Mouse (Mus musculus) gonadal fat pad, adult 2 months (tissue): ENCODE data around the gene Ascl5. TPM values are rescaled to one million over a fixed set of nuclear protein-coding genes. Genes with fewer than 3 reads are reported as not detected.

ENCODE experiments used
- DNase-seq: peaks from one replicate; pipeline ENCODE4 v3.0.0-alpha.2; 2012; ENCODE audit warnings: low read depth
- polyA plus RNA-seq: library from polyadenylated mRNA; depleted of rRNA; stranded (reverse); fragments of >200 nt; gene quantifications from 2 replicates; pipeline ENCODE4 v1.2.3, GENCODE M21; 2012; rRNA removed

The Ascl5 gene
- not detected in 2 replicates for polyA plus RNA-seq

DNA sequence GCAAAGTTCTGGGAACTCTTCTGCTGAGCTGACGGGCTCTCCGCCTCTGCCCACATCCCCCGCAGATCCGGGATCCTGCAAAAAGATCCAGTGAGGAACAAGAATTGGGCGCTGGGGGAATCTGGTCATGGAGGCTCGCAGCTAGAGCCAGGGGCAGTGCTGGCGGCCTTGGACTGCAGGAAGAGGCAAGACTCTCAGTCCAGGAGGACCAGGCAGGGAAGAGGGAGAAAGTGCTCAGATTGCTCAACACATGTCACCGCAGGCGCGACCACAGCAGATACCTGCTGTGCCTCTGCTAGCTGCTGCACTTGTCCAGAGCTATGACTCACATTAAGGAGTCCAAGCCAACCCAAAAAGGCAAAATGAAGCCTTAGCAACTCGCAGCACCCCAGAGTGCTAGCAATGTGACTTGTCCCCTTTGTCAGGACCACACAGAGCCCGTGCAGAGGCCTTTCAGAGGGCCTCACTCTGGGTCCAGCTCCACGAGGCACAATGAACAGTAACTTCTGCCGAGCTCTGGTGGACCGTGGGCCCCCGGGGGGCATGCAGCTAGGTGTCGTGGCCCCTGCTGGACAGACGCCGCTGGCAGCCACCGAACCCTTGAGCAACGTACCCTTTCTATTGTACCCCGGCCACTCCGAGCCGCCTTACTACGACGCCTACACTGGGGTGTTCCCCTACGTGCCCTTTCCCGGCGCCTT, at the start of gene Ascl5:
Ascl5 (plus strand) TSS at position 493 of the 701 bp plus-strand sequence.
- no peak for DNase-seq

DNA sequence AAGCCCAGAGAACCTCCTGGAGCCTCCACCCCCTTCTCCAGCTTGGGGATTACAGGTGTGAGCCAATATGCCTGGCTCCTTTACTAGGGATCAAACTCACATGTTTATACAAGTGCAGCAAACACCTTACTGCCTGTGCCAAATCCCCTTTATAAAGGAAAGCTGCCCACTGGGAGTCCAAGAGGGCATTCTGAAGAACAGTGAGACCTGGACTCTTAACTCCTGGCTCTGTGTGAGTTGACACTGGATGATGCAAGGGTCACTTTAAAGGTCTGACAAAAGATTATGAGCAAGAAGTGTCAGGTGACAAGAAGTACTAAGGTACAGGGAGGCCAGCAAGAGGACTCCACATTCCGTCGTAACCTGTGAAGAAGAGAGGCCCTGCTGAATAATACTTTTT, 49.2 kb upstream of the Ascl5 start:
- no peak for DNase-seq

DNA sequence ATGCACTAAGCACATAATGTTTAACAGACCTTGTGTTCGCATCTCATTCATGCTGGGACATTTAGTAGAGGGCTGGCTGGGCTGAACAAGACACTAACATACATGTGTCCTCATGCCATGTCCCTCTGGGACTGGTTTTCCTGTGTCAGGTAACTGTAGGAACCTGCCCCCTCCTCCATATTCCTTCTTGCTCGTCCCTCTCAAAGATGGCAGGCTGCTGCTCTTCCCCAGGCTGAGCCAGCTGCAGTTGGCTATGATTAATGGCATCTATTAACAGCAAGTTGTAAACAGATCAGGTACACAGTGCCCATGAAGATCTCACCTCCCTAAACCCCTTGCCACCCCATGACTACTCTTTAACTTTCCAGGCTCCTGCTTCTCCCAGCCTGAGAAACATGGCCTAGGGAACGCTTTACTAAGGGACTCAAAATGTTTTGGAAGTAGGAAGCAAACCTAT, 44.3 kb upstream of the Ascl5 start, which contains the start of gene Igfn1:
Igfn1 (minus strand) TSS at position 51 of the 457 bp plus-strand sequence.
- no peak for DNase-seq

DNA sequence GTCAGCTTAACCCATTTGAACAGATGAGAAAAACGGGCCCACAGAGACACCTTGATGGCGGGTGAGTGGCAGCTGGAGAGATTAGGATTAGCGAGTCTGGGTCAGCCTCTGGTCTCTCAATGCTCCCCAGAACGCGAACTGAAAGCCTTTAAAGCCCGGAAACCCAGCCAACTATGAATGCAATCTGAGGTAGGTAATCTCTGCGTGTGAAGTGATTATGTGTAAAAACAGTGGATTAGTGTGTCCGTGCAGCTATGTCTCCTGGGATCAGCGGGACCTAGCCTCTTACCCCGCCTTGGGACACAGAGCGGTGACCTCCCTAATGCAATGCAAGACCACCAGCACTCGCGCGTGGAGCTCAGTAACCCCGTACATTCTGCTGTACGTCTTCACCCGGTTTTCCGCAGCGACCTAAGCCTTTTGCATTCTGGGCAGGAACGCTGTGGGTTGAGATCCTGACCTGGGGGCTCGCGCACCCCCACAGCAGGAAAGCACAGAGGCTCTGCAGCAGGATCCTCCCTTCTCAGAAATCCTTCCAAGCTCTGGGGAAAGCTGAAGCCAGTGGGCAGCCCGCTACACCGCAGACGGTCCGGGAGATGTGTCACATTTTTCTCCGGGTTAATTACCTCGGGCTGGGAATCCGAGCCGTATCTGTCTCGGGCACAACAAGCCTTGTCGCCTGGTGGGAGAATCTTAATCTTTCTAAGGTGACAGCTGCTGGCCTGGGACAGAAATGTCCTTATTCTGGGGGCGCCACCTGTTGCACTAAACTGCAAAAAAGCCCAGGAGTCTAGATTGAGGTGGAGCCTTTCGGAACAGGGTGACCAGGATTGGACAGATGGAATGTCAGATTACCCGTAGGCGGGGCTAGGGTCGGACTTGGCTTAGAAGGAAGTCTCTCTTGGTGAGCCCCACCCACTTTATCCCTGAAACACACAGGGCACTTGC, 43.1 kb upstream of the Ascl5 start, which contains the start of gene Tmem9:
Tmem9 (plus strand) TSS at position 940 of the 948 bp plus-strand sequence.
- no peak for DNase-seq

DNA sequence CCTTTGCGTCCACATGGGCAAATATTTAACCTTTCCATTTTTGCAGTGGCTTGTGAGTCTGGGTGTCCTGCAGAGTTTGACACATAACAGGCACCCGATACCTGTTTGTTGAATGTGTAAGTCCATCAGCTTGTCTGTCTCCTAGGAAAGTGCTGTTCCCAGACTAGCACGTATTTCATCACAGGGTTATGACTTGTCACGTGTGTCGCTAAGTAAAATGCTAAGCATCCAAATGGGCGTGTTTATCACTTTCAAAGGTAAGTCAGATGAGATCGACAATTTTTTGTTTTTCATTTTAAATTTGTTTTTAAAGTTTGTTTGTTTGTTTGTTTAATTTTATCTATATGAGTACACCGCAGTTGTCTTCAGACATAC, 42.5 kb upstream of the Ascl5 start:
- DNase-seq = no peak

DNA sequence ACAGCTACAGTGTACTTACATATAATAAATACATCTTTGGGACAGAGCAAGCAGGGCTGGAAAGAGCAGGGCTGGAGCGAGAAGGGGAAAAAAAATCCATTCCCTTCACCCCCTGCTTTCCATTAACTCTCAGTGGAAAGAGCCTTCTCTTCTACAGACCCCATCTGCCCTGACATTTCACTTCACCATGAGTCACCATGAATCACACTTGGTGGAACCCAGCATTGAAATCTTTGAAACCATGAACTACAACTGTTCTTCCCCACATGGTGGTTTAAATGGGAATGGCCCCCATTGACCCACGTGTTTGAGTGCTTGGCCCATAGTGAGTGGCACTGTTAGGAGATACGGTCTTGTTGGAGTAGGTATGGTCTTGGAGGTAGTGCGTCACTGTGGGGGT, 40.4 kb upstream of the Ascl5 start:
- DNase-seq = no peak

DNA sequence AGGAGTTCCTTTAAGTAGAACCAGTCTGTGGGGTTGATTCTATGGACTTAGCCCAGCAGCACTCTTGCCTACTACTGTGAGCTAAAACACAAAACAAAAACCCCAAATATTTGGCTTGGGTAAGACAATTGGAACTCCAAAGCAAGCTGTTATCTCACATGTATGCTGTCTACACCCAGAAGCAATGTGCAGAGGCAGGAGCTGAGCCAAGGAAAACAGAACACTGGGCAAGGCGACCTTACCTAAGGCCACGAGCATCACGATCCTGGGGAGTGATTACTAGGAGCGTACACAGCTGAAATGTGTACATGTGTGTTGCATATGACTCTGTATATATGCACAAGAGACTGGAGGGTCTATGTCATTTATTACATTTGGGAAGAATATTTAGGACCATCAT, 37.1 kb upstream of the Ascl5 start:
- DNase-seq = no peak

DNA sequence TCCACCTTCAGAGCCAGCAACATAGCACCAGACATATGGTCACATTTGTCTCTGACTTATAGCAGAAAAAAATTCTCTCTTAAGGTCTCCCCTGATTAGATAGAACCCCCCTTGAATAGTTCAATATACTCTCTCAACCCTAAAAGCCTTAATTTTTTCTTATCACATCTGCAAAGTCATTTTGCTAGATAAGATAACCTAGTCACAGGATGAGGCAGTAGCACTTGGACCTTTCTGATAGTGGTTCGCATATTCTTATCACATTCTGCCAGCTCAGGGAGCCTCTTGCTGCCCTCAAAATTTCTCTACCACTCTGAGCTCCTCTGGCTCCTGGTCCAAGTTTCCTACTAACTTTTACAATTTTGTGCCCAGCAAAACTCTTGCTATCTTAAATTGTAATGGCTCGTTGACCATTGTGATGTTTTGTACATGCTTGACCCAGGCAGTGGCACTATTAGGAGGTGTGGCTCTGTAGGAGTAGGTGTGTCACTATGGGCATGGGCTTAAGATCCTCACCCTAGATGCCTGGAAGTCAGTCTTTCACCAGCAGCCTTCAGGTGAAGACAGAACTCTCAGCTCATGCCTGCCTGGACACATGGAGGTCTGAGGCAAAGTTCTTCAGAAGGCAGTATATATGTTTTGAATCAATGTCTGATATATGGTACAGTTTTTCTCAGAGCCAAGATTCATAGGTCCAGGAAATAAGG, 35.7 kb upstream of the Ascl5 start:
- DNase-seq = no peak

DNA sequence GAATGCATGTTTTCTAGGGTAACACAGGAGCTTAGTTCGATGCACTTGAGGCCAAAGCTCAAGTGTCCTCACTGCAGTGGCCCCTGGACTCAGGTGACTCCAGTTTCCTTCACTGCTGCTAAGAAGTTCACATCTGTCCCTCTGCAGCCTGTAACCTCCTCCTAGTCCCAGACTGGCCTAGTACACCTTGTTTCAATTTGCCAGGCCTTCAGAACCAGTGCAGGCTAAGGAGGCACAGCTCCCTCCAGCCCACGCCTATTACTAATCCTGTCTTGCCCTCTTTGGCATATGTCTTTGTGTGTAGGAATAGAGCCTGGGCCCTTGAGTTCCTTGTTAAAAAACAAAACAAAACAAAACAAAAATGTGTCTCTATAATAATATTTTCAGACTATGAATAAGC, 33.3 kb upstream of the Ascl5 start:
- DNase-seq = no peak

DNA sequence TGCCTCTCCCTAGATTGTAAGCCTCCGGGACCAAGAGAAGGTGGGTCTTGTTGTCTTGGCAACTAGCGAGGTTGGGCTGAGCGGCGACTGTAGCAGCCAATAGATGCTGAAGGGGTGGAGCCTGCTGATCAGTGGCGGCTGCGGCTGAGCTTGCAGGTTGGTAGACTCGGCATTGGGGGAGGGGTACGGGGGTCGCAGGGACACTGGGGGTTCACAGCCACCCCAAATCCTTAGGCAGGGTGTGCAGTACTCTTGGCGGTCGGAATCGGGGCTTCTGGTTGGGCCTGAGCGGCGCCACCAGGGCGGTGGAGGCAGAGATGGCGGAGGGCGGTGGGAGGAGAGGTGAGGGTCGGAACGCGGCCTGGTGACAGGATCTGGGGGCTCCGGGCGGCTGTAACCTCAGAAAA, 32.7 kb upstream of the Ascl5 start:
- DNase-seq = peak; percentile 59

DNA sequence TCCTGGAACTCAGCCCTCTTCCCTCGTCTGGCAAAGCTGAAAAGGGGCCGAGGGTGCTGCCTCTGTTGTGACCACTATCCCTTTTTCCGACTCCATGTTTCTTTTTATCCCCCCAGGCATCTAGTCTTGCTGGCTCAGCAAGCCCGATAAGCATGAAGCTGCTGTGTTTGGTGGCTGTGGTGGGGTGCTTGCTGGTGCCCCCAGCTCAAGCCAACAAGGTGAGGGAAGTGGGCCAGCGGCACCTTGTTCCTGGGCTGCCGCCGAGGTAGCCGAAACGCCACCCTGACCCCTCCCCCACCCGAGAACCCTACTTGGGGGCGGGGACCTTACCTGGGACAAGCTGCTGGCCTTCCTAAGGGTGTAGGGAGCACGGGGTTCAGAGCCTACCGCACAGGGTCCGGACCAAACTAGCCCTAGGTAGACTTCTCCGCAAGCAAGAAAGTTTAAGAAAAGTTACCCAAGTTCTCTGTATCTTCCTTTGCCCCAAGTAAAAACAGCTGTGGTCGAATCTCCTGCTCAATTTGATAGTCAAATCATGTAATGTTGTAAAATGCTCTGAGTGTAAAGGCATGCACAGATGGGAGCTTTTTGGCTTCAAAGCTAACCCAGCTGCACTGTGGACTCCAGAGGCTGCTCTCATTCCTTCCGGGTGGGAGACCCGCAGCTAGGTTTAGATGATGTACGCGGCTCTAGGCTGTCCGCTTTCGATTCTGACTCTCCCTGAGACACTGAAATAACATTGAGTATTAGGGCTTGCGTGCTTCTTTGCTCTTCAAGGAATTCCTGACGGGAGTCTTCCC, 32.0 kb upstream of the Ascl5 start:
- DNase-seq = no peak

DNA sequence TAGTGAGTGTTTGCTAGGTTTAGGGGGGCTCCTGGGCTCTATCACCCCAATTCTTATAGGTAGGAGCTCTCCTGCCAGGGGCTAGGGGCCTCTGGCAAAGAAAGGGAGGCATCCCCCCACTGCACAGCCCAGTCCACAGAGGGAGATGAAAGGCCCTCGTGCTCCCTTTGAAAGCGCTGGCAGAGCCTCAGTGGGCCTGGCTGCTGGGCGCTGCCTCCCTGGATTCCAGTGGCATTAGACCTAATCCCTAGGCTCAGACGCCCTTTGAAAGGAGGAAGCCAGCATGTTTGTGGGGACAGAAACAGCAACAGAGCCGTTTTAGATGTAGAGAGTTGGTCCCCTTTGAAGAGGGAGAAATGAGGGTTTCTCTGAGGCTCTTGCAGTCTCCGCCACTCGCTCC, 20.4 kb upstream of the Ascl5 start:
- no peak for DNase-seq

DNA sequence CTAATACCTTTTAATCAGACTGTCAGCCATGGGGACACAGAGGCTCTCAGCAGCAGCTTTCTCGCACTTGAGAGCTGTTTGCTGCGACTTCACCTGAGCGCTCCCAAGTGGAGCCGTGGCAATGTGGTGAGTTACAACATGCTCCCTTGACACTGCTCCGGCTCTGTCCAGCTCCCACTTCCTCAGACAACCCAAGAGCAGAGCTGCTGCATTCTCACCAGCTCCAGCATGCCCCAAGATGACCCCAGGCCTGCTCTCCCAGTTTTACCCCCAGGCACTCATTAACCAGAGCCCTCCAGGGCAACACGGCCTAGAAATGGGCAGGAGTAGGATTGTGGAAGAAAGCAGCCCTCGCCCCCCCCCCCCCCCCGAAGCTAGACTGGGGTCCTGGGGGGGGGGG, 18.9 kb upstream of the Ascl5 start:
- DNase-seq = no peak

DNA sequence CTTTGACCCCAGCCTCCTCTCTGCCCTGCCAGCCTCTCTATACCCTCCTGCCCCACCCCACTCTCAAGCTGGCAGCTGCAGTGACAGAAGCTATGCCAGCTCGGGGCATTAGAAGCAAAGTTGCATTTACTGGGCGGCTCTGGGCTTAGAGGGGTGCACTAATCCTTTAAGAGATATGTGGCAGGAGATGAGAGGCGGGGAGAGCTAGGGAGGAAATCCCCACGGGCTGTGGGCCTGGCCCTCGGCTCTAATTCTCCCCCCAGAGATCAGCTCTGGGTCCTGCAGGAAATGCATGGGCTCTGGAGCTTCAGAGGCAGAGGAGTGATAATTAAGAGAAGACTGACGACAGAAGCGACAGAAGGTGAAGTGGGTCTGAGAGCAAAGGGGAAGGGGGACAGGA, 17.6 kb upstream of the Ascl5 start:
- DNase-seq = no peak

DNA sequence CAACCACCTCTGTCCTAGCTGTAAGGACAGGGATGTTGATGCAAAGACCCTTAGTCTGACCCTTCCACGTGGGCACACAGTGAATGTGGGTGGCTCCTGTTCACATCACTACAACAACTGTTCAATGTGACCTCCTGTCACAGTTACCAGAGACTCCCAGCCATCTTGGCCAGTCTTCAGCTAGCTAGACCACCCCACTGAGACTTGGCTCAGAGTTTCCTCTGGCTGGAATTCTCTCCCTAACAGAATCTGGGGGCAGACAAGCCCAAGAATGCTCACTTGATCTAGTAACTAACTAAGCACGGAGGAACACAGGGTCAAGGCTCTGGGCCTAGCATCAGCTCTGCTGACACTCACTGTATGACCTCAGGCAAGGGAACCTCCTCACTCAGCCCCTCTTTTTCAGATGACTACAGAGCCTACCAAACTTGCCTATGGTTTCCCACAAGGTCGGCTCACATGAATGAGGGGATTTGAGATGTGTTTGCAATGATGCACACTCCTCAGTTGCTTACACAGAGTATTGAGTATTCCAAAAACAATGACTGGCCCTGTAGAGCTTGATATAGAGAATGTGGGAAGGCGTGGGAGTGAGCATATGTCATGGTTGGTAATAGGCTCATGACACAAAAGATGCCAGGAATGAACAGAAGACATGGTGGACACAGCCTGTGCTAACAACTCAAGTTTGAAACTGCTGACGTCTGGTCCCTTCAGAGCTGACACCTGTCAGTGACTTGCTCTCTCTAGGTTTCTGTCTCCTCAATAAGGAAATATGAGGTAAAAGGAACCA, 11.7 kb upstream of the Ascl5 start:
- DNase-seq = no peak

DNA sequence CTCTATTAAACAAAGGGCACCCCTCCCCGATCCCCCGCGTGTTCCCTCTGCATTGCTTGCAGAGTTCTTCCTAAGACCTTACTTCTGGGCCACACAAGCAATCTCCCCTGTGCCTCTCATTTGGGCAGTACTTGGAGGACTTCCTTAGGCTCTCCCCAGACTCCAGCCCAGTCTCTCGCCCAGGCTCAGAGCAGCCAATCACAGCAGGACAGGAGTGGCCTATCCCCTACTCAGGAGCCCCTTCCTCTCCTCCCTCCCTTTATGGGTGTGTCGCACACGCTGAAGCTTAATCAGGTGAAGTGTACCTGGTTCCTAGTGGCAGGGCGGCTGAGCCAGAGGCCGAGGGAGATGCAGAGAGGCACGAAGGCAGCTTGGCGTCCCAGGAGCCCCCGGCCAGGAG, 10.2 kb upstream of the Ascl5 start:
- DNase-seq = no peak

DNA sequence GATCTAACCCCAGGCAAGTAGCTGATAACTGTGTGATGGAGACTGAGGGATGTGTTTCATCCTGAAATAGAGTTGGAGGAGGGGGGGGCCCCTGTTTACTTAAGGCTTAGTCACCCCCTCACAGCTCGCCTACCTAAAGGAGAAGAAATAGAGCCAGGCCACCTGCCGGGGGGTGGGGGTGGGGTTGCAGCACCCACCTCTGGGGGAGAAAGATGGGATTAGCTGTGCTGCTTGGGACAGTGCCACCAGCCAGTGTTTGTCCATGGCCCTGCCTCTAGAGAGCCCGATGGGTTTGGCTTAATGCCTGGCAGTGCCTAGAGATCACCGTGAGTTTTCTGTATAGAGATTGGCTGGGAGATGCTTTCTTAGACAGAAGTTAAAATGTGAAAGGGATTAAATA, 9.7 kb upstream of the Ascl5 start:
- DNase-seq = no peak

DNA sequence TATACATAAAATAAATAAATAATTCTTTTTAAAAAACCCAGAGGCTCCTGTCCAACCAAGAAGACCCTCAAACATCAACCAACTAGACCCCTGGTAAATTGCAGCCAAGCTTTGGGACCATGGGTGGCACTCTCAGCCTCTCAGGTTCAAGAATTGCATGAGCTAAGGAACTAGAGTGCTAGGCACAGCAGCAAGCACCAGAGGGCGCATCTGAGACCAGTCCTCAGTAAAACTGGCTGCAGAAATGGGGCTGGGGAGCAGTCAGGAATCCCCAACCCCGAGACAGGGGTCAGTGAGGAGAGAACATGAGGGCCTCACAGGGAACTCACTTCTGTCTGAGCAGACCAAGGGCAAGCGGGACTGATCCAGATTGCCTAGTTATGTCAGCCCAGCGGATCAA, 4.8 kb upstream of the Ascl5 start:
- DNase-seq = no peak

DNA sequence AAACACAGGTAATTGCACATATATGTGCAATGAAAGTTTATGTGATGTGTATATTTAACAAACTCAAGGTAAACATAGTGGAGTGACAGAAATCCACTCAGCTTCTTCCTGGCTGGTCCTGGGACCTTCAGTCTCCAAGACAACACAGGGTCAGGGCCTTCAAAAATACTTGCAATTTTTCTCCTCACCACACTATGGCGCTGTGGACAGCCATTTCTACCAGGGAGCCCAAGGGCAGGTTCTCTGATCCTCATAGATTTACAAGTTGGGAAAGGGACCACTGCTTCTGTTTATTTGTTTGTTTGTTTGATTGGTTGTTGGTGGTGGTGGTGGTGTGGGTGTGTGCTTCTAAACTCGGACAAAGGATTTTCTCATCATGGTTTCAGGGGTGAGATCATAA, 3.2 kb upstream of the Ascl5 start:
- DNase-seq = no peak

DNA sequence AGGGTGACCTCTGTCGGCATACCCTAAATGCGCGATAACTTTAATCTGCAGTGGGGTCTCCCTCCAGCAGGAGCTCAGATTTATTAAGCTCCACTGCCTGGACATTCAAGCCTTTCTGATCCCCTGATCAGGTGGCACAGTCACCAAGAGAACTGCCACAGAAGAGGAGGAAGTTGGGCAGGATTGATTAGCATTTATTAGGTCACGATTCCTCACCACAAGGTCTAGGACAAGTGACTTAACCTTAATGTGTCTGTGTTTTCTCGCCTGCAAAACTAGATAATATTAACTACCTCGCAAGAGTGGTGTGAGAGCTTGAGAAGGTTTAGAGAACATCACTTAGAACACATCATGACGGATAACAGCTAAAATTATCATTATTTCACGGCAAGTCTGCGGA, 2.7 kb upstream of the Ascl5 start:
- DNase-seq = no peak

DNA sequence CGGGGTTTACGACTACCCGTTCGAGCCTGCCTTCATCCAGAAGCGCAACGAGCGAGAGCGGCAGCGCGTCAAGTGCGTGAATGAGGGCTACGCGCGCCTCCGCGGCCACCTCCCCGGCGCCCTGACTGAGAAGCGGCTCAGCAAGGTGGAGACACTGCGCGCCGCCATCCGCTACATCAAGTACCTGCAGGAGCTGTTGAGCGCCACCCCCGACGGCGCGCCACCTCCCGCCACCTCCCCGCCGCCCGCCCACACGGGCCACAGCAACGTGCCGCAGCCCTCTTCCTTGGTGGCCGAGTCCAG, 360 bp downstream of the Ascl5 start:
- no peak for DNase-seq
